8 mouse cellular contexts compared by ENCODE assay signal in genomic region chr13:53764613-53765243, GRCm38 (mm10).
DNase-seq lines count a peak whose midpoint lies in the region; ATAC-seq lines count a peak whose summit lies in the region.

No protein-coding gene starts in this region.

- peak; percentile 72 for DNase-seq in intestine, embryonic 14.5 days (ENCODE audit: low spot score)
- peak; percentile 9 for DNase-seq in c-Kit-positive CD71-positive TER-119-negative erythroid progenitor cells, embryonic 14.5 days (ENCODE audit: low read depth)
- DNase-seq in layer of hippocampus, postnatal 25 days (ENCODE audit: extremely low spot score in 1 of 2, low spot score in 1 of 2) = peak; percentile 57 to 66
- DNase-seq in midbrain, embryonic 10.5 days (ENCODE audit: low spot score) = peak; percentile 76
- peak; percentile 23 for DNase-seq in telencephalon, adult 2 months (ENCODE audit: low read depth, low spot score)

- 23% methylated on average over 13 of the region's 13 CpGs for WGBS in intestine, embryonic 14.5 days
- 22% methylated on average over 13 of the region's 13 CpGs for WGBS in intestine, embryonic 15.5 days
- 26% methylated on average over 13 of the region's 13 CpGs for WGBS in forebrain, embryonic 12.5 days
- 27% methylated on average over 13 of the region's 13 CpGs for WGBS in hindbrain, embryonic 12.5 days
- WGBS in midbrain, embryonic 10.5 days = 25% methylated on average over 13 of the region's 13 CpGs

- H3K4me2 ChIP-seq in intestine, embryonic 14.5 days (ENCODE audit: low read length) = no peak overlapping the region
- no peak overlapping the region for H3K4me2 ChIP-seq in intestine, embryonic 15.5 days (replicated peaks)
- H3K4me2 ChIP-seq in forebrain, embryonic 12.5 days = no peak overlapping the region
- no peak overlapping the region for H3K4me2 ChIP-seq in hindbrain, embryonic 12.5 days (replicated peaks)

- no peaks in the 10 kb centered on the region for H3K36me3 ChIP-seq in intestine, embryonic 14.5 days (ENCODE audit: control insufficient read depth, insufficient read depth, low read length)
- no peaks in the 10 kb centered on the region for H3K36me3 ChIP-seq in intestine, embryonic 15.5 days
- H3K36me3 ChIP-seq in forebrain, embryonic 12.5 days (replicated peaks) = no peaks in the 10 kb centered on the region
- no peaks in the 10 kb centered on the region for H3K36me3 ChIP-seq in hindbrain, embryonic 12.5 days
- no peaks in the 10 kb centered on the region for H3K36me3 ChIP-seq in midbrain, embryonic 10.5 days

- peak; percentile 47; the same call in 1 of the 2 replicates for ATAC-seq in intestine, embryonic 14.5 days (replicated peaks; ENCODE audit: low FRiP score, low TSS enrichment, low read depth)
- ATAC-seq in intestine, embryonic 15.5 days = no peak
- peak; percentile 51; the same call in 1 of the 2 replicates for ATAC-seq in forebrain, embryonic 12.5 days (ENCODE audit: low FRiP score)
- ATAC-seq in hindbrain, embryonic 12.5 days (ENCODE audit: low FRiP score) = 0 out of 2 replicates have a peak, but pooled peaks have one; percentile 40

- no peak overlapping the region for H3K9ac ChIP-seq in intestine, embryonic 14.5 days (ENCODE audit: low read length)
- H3K9ac ChIP-seq in intestine, embryonic 15.5 days = no peak overlapping the region
- H3K9ac ChIP-seq in forebrain, embryonic 12.5 days = no peak overlapping the region
- no peak overlapping the region for H3K9ac ChIP-seq in hindbrain, embryonic 12.5 days

- no peak overlapping the region for H3K4me3 ChIP-seq in intestine, embryonic 14.5 days (ENCODE audit: low read depth, low read length)
- no peak overlapping the region for H3K4me3 ChIP-seq in intestine, embryonic 15.5 days (replicated peaks)
- no peak overlapping the region for H3K4me3 ChIP-seq in forebrain, embryonic 12.5 days (replicated peaks)
- H3K4me3 ChIP-seq in hindbrain, embryonic 12.5 days = no peak overlapping the region
- H3K4me3 ChIP-seq in midbrain, embryonic 10.5 days = no peak overlapping the region

- no peaks in the 10 kb centered on the region for H3K9me3 ChIP-seq in intestine, embryonic 14.5 days (ENCODE audit: control insufficient read depth, low read length)
- no peaks in the 10 kb centered on the region for H3K9me3 ChIP-seq in intestine, embryonic 15.5 days
- no peaks in the 10 kb centered on the region for H3K9me3 ChIP-seq in forebrain, embryonic 12.5 days
- H3K9me3 ChIP-seq in hindbrain, embryonic 12.5 days (replicated peaks) = no peaks in the 10 kb centered on the region
- no peaks in the 10 kb centered on the region for H3K9me3 ChIP-seq in midbrain, embryonic 10.5 days (replicated peaks)

- H3K4me1 ChIP-seq in intestine, embryonic 14.5 days (replicated peaks; ENCODE audit: control insufficient read depth, insufficient read depth, low read length) = no peaks in the 10 kb centered on the region
- H3K4me1 ChIP-seq in intestine, embryonic 15.5 days (replicated peaks) = no peaks in the 10 kb centered on the region
- no peaks in the 10 kb centered on the region for H3K4me1 ChIP-seq in forebrain, embryonic 12.5 days
- no peaks in the 10 kb centered on the region for H3K4me1 ChIP-seq in hindbrain, embryonic 12.5 days
- H3K4me1 ChIP-seq in midbrain, embryonic 10.5 days = peaks cover 3% of the 10 kb centered on the region; the same call in 1 of the 2 replicates

- H3K27me3 ChIP-seq in intestine, embryonic 14.5 days (replicated peaks; ENCODE audit: control insufficient read depth, insufficient read depth, low read length) = no peaks in the 10 kb centered on the region
- H3K27me3 ChIP-seq in intestine, embryonic 15.5 days (replicated peaks) = no peaks in the 10 kb centered on the region
- H3K27me3 ChIP-seq in forebrain, embryonic 12.5 days = peaks cover 11% of the 10 kb centered on the region
- H3K27me3 ChIP-seq in hindbrain, embryonic 12.5 days = peaks cover 5% of the 10 kb centered on the region
- H3K27me3 ChIP-seq in midbrain, embryonic 10.5 days (ENCODE audit: low read depth, poor library complexity, severe bottlenecking) = peaks cover 25% of the 10 kb centered on the region; the same call in 1 of the 2 replicates

- no peak overlapping the region for H3K27ac ChIP-seq in intestine, embryonic 14.5 days (ENCODE audit: low read depth)
- no peak overlapping the region for H3K27ac ChIP-seq in intestine, embryonic 15.5 days
- no peak overlapping the region for H3K27ac ChIP-seq in forebrain, embryonic 12.5 days
- H3K27ac ChIP-seq in hindbrain, embryonic 12.5 days = no peak overlapping the region
- H3K27ac ChIP-seq in midbrain, embryonic 10.5 days (replicated peaks) = no peak overlapping the region

Comparison
In these comparisons a context has a peak if more than half of its experiments do, and no peak if none do; other contexts are left out.
1. DNase-seq: peak in every context shown above with its lines; median percentile 76 in midbrain, embryonic 10.5 days; 72 in intestine, embryonic 14.5 days; 62 in layer of hippocampus, postnatal 25 days; 23 in telencephalon, adult 2 months; 9 in c-Kit-positive CD71-positive TER-119-negative erythroid progenitor cells, embryonic 14.5 days.